Mouse (Mus musculus): ENCODE measurements around the gene Prmt3.

Prmt3 gene

GRCm38 (mm10) chr7:49797171-49797570 lies 19.0 kb downstream of the Prmt3 start:
- no peak for DNase-seq (ENCODE audit: low read depth)

GRCm38 (mm10) chr7:49803511-49803910 lies 25.4 kb downstream of the Prmt3 start:
- DNase-seq (ENCODE audit: low read depth), result no peak

GRCm38 (mm10) chr7:49804638-49805165 lies 26.6 kb downstream of the Prmt3 start:
- DNase-seq (ENCODE audit: low read depth), result no peak

- DNase-seq (ENCODE audit: low read depth), result no peak
Observed at GRCm38 (mm10) chr7:49805618-49806017, 27.5 kb downstream of the Prmt3 start.

GRCm38 (mm10) chr7:49807093-49807682 lies 29.0 kb downstream of the Prmt3 start:
- DNase-seq (ENCODE audit: low read depth), result no peak

- no peak for DNase-seq (ENCODE audit: low read depth)
Observed at GRCm38 (mm10) chr7:49807846-49808622, 29.9 kb downstream of the Prmt3 start.

- DNase-seq (ENCODE audit: low read depth), result no peak
Observed at GRCm38 (mm10) chr7:49809100-49809499, 31.0 kb downstream of the Prmt3 start.

- DNase-seq (ENCODE audit: low read depth), result no peak
Observed at GRCm38 (mm10) chr7:49809562-49809961, 31.4 kb downstream of the Prmt3 start.

GRCm38 (mm10) chr7:49811346-49811745 lies 33.2 kb downstream of the Prmt3 start:
- peak; percentile 39 for DNase-seq (ENCODE audit: low read depth)

- DNase-seq (ENCODE audit: low read depth), result no peak
Observed at GRCm38 (mm10) chr7:49819393-49819792, 41.2 kb downstream of the Prmt3 start.

- peak; percentile 33 for DNase-seq (ENCODE audit: low read depth)
Observed at GRCm38 (mm10) chr7:49821370-49821769, 43.2 kb downstream of the Prmt3 start.

GRCm38 (mm10) chr7:49822028-49822427 lies 43.9 kb downstream of the Prmt3 start:
- DNase-seq (ENCODE audit: low read depth), result no peak

GRCm38 (mm10) chr7:49823595-49823994 lies 45.4 kb downstream of the Prmt3 start:
- DNase-seq (ENCODE audit: low read depth), result no peak

GRCm38 (mm10) chr7:49824043-49824442 lies 45.9 kb downstream of the Prmt3 start:
- no peak for DNase-seq (ENCODE audit: low read depth)

GRCm38 (mm10) chr7:49824581-49824980 lies 46.4 kb downstream of the Prmt3 start:
- DNase-seq (ENCODE audit: low read depth), result no peak

- no peak for DNase-seq (ENCODE audit: low read depth)
Observed at GRCm38 (mm10) chr7:49825492-49825891, 47.3 kb downstream of the Prmt3 start.

GRCm38 (mm10) chr7:49827920-49828319 lies 49.8 kb downstream of the Prmt3 start:
- peak; percentile 37 for DNase-seq (ENCODE audit: low read depth)

- DNase-seq (ENCODE audit: low read depth), result no peak
Observed at GRCm38 (mm10) chr7:49842366-49843282, 64.5 kb downstream of the Prmt3 start.

- DNase-seq (ENCODE audit: low read depth), result no peak
Observed at GRCm38 (mm10) chr7:49843304-49843933, 65.3 kb downstream of the Prmt3 start.

GRCm38 (mm10) chr7:49847939-49848338 lies 69.8 kb downstream of the Prmt3 start:
- no peak for DNase-seq (ENCODE audit: low read depth)

- DNase-seq (ENCODE audit: low read depth), result no peak
Observed at GRCm38 (mm10) chr7:49853342-49854181, 75.4 kb downstream of the Prmt3 start.

All from induced T-regulatory cell, adult 2 months (primary cell).